Mouse (Mus musculus) spleen, adult 12 weeks (tissue): ENCODE measurements around the gene Lrrc49.

ENCODE experiments used
- DNase-seq: peaks from one replicate; pipeline ENCODE4 v3.0.0; 2022; ENCODE audit warnings: low spot score

The Lrrc49 gene

GRCm38 (mm10) chr9:60595406-60595805, 92.6 kb downstream of the Lrrc49 start:
- no peak for DNase-seq

- DNase-seq, result no peak
These were observed 95.0 kb downstream of the Lrrc49 start for GRCm38 (mm10) chr9:60592974-60593373.

GRCm38 (mm10) chr9:60592363-60592762, 95.6 kb downstream of the Lrrc49 start:
- DNase-seq, result no peak

DNA sequence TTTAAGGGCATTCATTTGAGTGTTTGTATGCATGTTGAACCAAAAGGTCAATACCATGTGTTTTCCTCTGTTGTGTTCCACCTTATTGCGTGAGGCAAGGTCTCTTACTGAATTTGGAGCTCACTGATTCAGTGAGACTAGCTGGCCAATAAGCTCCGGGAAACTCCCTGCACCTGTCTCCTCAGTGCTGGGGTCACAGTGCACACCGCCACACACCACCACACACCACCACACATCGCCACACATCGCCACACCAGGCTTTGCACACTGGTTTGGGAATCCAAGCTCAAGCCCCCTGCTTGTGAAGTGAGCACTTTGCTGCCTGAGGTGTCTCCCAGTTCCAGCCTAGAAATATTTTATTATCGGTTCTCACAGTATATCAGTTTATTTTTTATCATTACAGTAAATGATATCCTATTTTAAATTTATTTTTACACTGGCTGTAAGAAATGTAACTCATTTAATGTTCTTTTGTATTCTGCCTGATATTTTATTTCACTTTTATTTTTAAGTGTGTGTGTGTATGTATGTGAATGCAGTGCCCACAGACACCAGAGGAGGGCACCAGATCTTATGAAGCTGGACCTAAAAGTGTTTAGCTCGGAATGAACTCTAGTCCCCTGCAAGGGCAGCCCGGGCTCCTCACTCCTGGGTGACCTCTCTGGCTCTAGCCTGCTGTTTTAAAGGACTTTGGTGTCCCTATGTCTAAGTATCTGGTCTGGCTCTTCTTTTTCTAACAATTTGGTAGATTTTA, 96.9 kb downstream of the Lrrc49 start:
- no peak for DNase-seq

DNA sequence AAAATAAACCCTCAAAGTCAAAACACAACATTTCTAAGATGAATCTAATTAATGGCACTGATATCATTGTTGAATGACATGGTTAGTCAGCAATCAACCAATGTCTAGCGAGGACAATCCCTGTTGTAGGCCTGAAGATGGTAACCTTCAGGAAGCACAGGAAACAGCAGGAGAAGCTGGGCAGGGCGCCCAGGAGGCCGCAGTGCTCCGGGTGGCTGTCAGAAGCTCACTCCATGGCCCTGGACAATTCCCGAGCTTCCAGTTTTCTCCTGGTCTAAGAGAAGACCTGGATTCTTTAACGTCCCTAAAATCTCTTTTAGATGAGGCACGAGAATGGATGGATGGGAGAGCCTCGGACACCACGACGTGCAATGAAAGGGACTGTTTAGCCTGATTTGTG, 99.0 kb downstream of the Lrrc49 start:
- no peak for DNase-seq

DNA sequence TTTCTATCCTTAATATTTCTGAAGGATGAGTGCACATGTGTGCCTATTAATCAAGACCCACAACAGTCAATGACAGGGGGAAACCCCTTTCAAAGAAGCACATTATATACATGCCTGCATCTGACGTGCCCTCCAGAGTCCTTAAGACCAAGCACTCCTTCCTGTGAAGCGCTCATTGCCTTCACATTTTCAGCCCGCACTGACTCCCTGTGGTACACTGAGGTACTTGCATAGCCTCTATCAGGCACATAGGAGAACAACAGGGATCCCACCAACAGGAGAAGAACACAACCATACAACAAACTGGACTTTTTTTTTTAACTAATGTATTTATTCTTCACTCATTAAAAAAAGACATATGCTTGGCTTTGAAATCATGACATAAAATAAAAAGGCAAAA, 101.0 kb downstream of the Lrrc49 start:
- no peak for DNase-seq

GRCm38 (mm10) chr9:60585206-60585605, 102.8 kb downstream of the Lrrc49 start:
- DNase-seq, result no peak

- no peak for DNase-seq
These were observed 105.4 kb downstream of the Lrrc49 start for GRCm38 (mm10) chr9:60582553-60582952.

DNA sequence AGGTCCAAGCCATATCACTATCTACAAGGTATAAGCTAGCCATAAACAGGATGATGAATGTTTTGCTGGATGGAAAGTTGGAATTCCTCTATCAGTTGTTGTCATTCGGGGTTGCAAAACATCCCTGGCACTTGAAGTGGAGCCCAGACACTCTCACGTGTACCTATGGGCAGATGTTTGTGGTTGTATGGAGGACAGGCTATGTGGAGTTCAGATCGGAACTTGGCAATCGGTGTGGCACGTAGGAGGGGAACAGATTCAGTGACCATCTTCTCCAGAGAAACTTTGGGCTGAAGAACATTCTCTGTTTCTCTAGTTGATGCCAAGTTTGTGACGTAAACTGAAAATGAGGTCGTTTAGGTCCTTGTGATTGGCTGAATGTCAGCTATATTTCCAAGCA, 114.9 kb downstream of the Lrrc49 start:
- no peak for DNase-seq

DNA sequence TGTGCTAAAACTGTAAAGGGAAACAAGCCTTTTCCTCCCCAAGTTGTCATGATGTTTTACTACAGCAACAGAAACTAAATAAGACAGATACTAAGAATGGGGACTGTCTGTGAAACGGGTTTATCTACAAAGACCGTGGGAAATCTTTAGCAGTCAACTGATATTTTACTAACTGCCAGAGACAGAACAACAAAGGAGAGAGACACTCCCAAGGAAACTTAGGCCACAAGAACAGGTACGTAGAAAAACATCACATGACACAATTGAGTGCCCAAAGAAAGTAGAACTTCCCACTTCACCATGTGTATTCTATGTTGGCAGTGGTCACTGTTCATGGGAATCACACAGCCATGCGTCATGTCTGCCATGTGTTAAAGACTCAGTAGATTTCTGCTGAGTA, 116.2 kb downstream of the Lrrc49 start:
- no peak for DNase-seq

DNA sequence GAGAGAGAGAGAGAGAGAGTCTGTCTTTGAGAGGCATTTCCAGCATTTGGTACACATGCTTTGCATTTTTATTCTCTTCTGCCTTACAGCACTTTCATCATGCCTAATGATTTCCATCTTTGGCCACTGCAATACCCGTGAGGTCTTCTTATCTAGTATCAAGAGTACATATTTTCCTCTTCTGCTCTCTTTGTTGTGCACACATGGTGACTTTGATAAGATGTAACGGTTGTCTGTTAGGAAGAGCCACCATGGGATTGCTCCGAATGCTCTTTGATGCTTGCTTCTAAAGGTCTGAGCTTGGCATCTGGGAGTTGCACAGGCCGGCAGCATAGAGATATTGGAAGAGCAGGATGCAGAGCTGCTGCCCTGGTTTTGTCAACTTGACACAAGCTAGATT, 116.9 kb downstream of the Lrrc49 start:
- no peak for DNase-seq

DNA sequence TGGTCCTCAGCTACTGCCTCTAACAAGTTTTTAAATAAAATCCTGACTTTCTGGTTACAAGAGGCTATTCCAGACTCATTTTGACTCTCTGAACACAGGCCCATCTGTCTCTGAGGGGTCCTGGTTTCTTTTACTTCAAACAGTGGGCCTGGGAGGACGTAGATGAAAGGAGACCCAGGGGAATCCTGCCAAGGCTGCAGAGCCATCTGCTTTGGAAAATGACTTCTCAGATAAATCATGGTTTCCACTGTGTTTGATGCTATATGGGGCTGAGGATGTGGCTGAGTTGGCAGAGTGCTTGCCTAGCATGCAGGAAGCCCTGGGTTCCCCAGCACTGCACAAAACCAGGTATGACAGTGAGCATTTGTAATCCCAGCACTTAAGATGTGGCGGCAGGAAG, 118.6 kb downstream of the Lrrc49 start:
- DNase-seq, result no peak

DNA sequence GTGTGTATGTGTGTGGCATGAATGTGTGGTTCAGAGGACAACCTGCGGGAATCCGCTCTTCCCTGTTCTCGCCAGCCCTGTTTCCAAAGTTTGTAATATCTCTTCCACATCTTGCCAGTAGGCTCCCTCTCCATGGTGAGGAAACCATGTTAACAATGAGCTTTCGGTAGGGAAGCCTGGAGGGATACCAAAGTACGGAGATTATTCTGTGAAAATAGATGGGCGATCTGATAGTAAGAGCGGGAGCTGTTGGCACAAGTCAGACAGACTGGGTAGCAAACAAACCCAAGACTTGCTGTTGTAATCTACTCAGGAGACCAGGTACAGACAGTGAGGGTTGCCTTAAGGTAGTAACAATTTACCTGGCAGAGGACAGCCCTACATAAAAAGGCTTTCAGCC, 124.1 kb downstream of the Lrrc49 start:
- DNase-seq, result no peak

DNA sequence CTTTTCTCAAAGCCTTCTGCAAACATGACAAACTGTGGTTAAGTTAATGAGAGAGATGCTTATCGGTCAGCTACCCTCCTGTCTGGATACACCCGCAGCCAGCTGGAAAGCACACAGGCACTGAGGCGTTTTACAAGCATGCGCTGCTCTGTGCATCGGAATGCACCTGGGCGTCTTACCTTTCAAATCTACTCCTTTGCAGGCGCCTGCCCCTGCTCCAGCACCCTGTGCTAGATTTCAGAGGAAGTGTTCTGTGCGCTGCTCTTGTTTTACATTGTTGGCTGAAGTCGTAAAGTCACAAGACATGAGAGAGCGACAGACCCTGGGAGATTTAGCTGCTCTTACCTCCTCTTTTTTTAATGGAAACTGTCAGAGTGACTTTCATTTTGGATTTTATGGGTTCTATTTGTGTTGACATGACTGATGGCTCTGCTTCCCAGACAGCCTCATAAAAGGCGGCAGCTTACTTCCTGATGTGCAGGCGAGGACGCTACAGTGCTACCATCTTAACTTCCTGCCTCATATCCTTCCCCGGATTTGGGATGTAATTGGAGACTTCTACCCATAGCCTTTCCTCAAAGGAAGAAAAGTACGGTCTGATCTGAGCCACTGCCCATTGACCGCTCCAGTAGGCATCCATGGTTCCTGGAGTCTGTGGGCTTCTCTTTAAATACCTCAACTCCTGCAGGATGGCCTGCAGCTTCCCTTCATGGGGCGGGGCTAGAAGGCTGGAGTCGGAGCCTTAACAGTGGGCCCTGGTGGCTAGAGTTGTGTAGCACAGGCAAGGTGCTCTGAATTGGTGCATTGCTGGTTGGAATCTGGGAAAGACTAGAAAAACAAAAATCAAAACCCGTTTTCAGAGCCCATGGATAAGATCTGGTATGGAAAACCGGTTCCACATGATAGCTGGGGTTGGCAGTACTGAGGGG, 125.3 kb downstream of the Lrrc49 start:
- no peak for DNase-seq

- DNase-seq, result no peak
These were observed 126.2 kb downstream of the Lrrc49 start for GRCm38 (mm10) chr9:60561641-60562289.

DNA sequence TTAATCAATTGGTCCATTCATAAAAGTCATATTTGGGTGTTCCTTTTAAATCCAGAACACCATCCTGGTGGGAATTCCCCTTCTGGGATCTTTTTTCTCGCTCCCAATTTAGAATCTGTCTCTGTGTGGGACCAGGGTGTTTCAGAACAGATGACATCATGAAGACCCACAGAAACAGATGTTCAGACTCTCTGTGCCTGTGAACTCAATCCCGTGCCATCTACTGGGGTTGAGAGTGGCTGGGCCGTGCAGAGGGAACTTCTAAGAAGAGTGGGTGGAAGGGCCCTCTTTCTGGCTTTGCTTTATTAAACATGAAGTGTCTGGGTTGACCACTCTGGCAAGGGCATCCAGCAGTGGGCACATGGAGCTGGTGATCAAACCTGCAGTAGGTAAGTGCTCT, 129.5 kb downstream of the Lrrc49 start:
- no peak for DNase-seq

DNA sequence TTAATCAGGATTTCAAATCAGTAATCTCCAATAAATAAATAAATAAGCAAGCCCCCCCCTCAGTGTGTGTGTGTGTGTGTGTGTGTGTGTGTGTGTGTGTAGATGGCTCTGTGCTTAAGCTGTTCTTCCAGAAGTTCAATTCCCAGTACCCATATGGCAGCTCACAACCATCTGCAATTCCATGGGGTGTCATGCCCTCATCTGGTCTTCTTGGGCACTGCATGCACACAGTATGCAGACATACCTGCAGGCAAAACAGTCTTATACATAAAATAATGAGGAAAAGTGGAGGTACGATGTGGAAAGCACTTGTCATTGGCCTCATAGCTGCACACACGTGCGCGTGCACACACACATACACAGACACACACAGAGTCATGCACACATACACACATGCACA, 136.7 kb downstream of the Lrrc49 start:
- no peak for DNase-seq

GRCm38 (mm10) chr9:60548182-60548581, 139.8 kb downstream of the Lrrc49 start:
- DNase-seq, result no peak

- DNase-seq, result no peak
These were observed 141.8 kb downstream of the Lrrc49 start for GRCm38 (mm10) chr9:60546169-60546568.

DNA sequence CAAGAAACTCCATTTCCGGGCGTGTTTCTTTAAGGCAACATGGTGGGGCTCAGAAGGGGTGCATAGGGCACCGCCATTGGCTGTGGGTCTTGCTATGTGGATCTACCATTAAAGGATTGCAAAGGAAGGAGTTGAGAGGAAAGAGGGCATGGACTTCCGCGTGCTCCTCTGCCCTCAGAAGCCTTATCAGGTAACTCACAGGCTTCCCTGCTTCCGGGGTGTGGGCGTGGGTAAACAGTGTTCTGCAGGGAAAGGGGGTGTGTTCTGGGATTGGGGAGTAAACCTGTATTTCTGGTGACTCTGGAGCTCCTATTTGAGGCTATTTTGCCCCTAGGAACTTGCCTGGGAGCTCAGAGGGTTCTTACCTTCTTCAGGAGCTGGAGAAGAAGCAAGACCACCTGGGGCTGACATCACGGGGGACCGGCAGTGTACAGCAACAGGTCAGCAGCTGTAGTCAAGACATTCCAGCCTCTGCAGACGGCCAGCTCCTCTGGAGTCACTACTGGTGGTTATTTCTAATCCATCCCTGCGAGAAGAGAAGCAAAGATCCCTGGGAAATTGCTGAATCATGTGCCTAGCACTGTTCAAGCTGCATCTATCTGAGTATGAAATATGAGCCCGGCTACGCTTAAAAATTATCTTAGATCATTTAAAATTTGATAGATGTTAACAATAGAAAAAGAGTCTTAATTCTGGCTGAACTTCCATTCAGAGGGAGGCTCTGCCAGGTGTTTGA, 142.4 kb downstream of the Lrrc49 start:
- DNase-seq, result no peak

DNA sequence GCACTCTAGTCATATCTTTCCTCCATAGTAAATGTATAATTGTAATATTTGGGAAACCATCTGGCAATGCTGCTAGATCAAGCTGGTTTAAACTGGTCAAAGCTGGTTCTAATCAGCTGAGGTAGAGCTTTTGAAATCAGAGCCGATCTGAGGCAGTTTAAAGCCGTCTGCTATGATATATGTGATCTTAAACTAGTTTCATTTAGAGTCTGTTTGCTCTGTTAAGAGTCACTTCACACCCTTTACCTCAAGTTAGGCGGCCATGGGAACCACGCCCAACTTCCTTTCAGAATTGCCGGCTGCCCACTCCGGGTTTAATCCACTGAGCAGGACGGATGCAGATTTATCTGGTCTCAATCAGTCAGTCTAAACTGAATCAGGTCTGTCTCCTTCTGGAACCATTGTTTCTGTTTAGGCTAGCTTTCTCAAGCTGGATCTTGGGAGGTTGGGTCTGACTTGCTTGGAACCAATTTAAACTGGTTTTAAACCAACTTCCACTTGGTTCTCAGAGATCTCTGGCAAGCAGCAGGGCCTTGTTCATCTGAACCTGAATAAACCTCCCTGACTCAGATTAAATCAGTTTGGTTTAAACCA, 144.4 kb downstream of the Lrrc49 start:
- no peak for DNase-seq

GRCm38 (mm10) chr9:60530310-60530709, 157.6 kb downstream of the Lrrc49 start:
- no peak for DNase-seq
